Mouse (Mus musculus) gonadal fat pad, adult 2 months (tissue): ENCODE measurements around the gene Irf4. TPM values are rescaled to one million over a fixed set of nuclear protein-coding genes. Genes with fewer than 3 reads are reported as not detected.

Source experiments
- DNase-seq: peaks from one replicate; pipeline ENCODE4 v3.0.0-alpha.2; 2012; ENCODE audit warnings: low read depth
- polyA plus RNA-seq: library from polyadenylated mRNA; depleted of rRNA; stranded (reverse); fragments of >200 nt; gene quantifications from 2 replicates; pipeline ENCODE4 v1.2.3, GENCODE M21; 2012; rRNA removed

The Irf4 gene
- 2.3 and 2.5 TPM in 2 replicates for polyA plus RNA-seq

DNA sequence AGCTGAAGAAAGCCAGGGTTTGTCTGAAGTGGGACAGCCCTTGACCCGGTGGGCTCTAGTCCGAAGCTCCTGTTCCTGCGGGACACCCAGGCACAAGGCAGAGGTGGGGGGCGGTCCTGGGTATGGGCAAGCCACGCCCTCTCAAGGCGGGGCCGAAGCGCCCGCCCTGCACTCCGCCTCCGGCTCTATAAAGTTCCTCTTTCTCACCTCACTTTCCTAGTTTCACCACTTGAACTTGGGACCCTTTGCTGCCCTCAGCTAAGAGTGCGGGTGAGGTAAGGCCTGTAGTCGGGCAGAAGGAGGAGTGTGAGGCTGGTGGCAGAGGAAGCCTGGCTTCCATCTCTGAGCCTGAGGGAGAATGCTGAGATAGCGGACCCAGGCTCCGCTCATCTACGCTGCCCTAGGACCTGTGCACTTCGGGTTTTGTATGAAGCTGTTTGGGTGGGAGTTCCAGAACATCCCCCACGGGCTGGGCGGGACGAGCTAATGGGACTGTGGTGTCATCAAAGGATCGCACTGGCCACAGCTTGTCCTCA lies at the start of gene Irf4:
Gene Irf4, plus strand, starts transcription at position 206 of the 536 bp plus-strand sequence.
- no peak for DNase-seq

- DNase-seq, result no peak
Measured at GRCm38 (mm10) chr13:30702695-30703094, 46.3 kb upstream of the Irf4 start.

GRCm38 (mm10) chr13:30704246-30705095 lies 44.6 kb upstream of the Irf4 start:
- no peak for DNase-seq

DNA sequence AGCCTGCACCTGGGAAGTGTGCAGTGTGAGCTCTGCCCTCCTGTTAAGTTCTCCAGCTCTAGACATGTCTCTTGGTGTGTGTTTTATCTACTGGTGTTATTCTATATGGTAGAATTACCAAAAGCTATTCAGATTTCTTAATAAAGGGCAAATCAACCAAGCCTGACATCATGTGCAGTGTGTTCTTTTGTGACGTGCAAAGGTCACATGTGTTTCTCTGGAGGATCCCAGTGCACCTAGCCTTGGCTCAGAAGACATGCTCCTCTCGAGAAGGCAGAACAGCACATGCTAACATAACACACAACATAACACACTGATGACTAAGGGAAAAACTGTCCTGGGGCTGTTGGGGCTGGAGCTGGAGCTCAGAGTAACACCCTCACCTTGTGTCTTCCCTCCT lies 38.0 kb upstream of the Irf4 start:
- DNase-seq, result no peak

DNA sequence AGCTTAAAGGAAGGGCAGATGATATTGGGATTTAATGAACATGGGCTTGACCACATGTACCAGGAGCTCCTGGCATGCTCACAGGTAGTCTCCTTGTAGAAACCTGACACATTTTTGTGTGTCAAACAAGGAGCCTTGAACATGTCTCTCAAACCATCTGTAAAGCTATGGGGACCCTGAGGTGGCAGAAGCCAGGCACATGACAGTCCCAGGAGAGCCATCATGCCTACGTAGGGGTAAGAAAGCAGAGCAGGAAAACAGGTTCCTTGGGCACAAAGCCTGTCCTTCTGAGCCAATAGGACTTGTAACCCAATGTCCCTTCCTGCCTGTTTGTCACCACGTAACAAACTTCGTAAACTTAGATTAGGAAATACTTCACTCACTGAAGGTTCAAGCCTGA lies 37.3 kb upstream of the Irf4 start:
- no peak for DNase-seq

GRCm38 (mm10) chr13:30712280-30712679 lies 36.7 kb upstream of the Irf4 start:
- no peak for DNase-seq

DNA sequence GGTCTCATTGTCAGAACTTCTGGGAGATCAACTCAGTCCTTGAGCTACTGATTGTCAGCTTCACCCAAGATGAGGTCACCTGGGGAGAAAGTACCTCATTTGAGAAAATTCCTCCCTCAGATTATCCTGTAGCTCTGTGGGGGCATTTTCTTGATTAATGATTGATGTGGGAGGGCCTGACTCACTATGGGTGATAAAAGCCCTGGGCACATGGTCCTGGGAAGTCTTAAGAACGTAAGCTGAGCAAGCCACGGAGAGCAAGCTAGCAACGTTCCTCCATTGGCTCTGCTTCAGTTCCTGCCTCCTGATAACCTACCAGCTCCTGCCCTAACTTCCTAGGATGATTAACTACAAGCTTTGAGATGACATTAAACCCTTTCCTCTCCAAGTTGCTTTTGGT lies 35.4 kb upstream of the Irf4 start:
- DNase-seq, result no peak

DNA sequence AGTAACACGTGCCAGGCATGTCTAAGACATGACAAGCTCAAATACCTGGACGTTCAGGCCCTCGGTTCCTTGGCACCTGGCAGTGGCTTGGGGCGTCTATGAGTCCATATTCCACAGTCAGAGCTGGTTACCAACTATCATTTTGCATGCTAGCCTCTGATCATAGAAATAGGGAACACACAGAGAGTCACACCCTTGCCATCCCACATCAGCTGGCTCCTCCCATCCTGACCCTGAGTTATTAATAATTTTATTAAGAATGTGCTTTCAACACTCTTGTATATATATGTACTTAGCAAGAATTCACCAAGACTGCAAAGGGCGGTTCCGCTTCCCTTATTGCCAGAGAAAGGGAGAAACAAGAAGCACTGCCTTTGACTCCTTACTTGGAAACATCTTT lies 34.5 kb upstream of the Irf4 start:
- DNase-seq, result no peak

GRCm38 (mm10) chr13:30715060-30715459 lies 34.0 kb upstream of the Irf4 start:
- no peak for DNase-seq

DNA sequence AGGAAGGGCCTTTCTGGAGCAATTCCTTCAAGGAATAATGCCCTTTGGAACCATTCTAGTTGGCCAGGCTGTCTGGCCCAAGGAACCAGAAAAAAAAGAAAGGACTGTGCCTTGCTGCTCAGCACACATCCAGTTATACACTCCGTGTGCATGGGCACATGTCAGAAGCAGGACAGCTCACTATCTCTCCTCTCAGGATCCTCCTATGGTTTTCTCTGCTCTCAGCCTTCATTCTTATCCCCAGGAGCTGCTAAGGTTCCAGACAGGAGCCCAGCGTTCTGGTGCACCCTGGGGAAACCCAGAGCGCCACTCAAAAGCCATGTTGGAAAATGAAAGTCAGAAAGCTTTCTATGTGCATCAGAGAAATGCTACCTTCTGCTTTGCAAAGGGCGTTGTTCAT lies 33.5 kb upstream of the Irf4 start:
- no peak for DNase-seq

- DNase-seq, result no peak
Measured at GRCm38 (mm10) chr13:30716611-30717010, 32.4 kb upstream of the Irf4 start.

DNA sequence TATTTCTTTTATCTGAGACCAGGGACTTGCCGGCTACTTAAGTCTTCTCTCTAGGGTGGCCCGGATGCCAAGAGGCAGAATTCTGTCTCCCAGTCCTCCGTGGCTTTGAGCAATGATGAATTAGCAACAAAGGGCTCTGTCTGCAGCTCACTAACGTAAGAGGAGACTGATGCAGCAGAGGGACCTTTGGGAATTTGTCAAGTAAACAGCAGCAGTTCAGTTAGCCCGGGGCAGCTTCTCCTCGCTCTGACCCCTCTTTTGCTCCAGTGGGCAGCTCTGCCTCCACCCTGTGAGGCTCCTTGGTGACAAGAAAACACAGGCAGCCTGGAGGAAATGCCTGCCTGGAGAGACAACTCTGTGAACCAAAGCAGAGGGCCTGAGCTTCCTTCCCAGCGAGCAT lies 26.4 kb upstream of the Irf4 start:
- no peak for DNase-seq

GRCm38 (mm10) chr13:30723258-30723657 lies 25.8 kb upstream of the Irf4 start:
- DNase-seq, result no peak

- no peak for DNase-seq
Measured at GRCm38 (mm10) chr13:30723858-30724257, 25.2 kb upstream of the Irf4 start.

DNA sequence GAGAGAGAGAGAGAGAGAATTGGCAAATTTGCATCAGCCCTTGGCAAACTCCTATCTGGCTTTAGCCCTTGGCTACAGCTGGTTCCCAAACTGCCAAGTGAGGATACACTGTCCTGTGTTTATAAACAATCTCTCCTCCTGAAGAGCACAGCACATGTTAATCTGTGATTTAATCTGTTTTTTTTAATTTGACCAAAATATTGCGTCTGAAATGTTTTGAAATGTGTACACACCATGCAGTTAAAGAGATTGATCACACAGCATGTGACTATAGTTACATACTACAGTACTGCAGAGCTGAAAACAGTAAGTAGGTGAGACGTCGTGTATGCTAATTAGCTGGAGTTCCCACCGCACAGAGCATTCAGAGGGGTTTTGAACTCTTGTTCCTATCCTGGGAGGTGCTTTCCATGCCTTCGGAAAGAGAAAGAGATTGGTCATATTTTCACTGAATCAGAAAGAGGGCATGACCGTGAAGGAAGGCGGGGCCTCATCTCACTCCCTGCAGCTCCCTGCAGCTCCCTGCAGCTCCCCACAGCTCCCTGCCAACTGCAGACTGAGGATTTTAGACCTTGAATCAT lies 24.2 kb upstream of the Irf4 start:
- DNase-seq, result no peak

DNA sequence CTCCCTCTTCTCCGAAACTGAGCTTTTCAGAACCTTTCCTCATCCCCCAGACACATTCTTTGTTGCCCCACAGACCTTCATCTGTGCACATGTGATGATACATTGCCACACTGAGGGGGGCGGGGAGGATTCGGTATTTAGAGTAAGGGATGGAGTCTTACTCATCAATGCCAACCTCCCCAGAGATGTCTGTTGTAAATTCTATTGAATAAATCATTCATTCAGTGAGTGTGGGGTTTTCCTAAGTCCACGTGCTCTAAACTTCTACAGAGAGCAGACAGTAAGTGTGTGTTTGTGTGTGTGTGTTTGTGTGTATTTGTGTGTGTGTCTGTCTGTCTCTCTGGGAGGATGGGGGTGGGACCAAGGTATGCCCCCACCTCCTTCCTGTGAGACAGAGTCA lies 22.1 kb upstream of the Irf4 start:
- no peak for DNase-seq

DNA sequence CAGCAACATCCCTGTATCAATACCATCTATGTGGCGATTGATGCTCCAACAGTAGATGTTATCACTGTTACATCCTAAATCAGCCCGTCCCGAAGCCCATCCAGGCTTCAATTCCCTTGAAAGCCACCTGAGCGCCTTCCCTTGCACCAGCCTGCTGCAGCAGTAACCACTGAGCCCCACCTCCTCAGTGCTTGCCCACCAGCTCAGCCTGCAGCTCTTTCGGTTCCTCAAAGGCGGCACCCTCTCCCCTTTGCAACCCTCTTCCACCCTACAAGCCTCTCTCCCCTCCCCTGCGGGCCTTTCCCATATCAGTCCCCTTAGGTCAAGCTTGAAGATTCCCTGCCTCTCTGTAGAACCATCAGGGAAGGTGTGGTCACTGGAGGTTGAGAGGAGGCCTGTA lies 20.9 kb upstream of the Irf4 start:
- no peak for DNase-seq

DNA sequence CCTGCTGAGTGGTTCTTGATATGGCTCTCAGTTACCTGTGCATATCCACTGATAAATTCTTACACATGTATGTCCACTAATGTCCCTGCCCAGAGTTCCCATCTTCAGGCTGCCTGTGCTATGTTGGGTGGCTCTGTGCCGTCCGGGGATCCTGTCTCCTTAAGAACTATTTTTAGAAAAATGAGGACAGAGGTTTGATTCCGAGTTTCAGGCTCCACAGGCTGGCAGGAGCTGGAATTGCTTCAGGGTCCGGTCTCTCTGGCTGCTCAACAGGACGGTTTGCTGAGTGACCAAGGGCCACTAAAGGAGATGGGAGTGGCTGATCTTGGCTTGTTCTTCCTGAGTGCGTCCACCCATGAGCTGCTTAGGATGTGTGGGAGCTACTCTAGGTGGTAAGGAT lies 19.8 kb upstream of the Irf4 start:
- DNase-seq, result no peak

GRCm38 (mm10) chr13:30730104-30730793 lies 18.8 kb upstream of the Irf4 start:
- DNase-seq, result no peak

DNA sequence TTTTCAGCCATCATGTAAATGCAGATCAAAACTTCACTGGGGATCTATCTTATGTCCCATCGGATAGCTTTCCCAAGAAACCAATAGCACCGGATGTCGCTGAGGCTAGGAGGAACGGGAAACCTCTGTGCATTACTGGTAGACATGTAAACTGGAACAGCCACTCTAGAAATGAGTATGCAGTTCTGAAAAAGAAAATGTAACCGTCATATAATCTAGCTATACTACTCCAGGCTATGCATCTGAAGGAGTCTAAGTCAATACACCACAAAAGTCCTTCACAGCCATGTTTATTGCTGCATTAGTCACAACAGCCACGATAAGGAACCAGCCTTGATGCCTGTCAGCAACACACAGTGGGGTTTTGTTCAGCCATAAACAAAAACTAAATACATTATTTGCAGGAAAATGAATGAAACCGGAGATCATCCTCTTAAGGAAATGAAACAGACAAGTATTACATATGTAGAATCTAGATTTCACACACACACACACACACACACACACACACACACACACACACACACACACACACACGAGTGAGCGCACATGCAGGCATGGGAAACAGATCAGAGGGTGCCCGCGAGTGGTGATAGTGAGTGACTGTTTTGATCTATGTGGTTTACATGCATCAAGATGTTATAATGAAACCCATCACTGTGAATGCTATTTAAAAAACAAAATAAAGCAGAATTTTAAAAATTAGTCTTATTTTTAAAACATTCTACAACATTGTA lies 16.1 kb upstream of the Irf4 start:
- no peak for DNase-seq

- DNase-seq, result no peak
Measured at GRCm38 (mm10) chr13:30736721-30737120, 12.3 kb upstream of the Irf4 start.

DNA sequence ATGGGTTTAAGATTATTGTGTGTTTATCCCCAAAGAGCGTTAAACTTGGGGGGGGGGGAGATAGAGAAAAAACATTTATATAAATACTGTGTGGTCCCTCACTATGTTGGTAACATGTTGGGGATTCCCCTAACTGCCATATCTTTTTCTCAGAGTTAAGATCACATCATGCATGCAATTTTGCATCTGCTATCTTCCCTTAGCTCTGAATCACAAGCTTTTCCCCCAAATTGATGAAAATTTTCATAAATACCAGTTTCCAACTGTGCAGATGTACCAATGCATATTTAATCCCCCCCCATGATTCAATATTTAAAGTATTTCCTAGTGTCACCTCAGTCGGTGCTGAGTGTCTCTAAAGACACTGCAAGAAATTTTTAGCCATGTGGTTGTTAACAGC lies 11.8 kb upstream of the Irf4 start:
- no peak for DNase-seq
